Mouse (Mus musculus): ENCODE measurements around the gene Kbtbd4.
"Not testable (repeated sequence)": the region's sequence is repeated elsewhere in the genome, so short reads cannot be mapped to it uniquely, and the experiment has no call there.

Kbtbd4 gene

GRCm38 (mm10) chr2:90904076-90904855, at the start of gene Kbtbd4, which contains the start of gene Ndufs3:
Gene Kbtbd4 (plus strand): TSS chr2:90904740.
Gene Ndufs3 (minus strand): TSS chr2:90904827.
- peak; percentile 81 to 88 for DNase-seq (ENCODE audit: low spot score in 2 of 2)

GRCm38 (mm10) chr2:90861486-90861885, 43.1 kb upstream of the Kbtbd4 start:
- DNase-seq (ENCODE audit: low spot score in 2 of 2), result no peak

GRCm38 (mm10) chr2:90864184-90864583, 40.4 kb upstream of the Kbtbd4 start:
- no peak for DNase-seq (ENCODE audit: low spot score in 2 of 2)

DNA sequence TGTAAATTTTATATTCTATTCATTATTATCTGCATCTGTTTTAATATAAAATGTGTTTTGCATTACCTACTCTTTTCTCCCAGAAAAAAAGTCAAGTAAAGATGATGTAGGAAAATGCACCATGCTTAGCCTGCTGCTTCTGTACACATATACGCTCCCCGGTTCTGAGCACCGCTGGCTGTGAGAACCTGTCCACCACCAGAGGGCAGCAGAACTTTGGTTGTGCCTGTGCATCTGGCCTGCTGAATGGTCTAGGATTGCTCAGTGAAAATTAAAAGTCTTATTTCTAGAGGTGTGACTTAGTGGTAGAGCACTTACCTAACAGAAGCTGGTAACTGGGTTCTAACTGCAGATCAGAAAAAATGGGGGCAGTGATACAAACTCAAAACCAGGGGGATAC, 38.0 kb upstream of the Kbtbd4 start:
- peak; percentile 62 to 66 for DNase-seq (ENCODE audit: low spot score in 2 of 2)

GRCm38 (mm10) chr2:90870136-90870601, 34.4 kb upstream of the Kbtbd4 start:
- DNase-seq (ENCODE audit: low spot score in 2 of 2), result no peak

DNA sequence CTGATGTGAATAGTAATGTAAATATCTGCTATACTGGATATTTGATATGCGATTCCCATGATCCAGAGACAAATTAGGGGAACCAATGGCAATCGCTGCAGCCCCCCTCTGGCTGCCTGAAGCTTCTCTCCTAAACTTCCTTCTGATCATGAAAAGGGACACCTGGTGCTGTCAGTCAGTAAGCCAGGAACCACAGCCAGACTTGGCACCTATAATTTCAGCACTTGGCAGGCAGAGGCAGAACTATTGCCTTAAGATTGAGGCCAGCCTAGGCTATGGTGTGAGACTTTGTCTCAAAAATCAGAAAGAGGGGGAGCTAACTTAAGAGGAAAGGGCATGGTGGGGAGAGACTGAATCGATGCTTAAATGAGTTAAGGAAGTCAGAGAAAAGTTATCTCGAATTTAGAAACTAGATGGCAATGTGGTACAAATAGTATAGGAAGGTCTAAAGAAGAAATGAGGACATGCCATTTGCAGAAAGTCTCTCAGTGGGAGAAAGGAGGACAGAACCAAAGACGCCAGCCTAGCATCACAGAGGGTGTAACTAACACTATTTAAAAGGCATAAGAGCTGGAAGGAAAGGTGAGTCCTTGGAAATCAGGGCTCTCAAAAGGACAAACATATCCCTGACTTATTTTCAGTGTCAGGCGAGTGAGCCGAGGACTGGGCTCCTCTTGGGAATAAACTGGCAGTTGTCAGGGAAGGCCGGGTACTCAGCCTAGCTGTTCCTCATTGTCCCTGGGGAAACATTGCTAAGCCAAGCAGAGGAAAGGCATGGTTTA, 33.2 kb upstream of the Kbtbd4 start:
- DNase-seq (ENCODE audit: low spot score in 2 of 2), result no peak

GRCm38 (mm10) chr2:90874025-90874424, 30.5 kb upstream of the Kbtbd4 start:
- no peak for DNase-seq (ENCODE audit: low spot score in 2 of 2)

DNA sequence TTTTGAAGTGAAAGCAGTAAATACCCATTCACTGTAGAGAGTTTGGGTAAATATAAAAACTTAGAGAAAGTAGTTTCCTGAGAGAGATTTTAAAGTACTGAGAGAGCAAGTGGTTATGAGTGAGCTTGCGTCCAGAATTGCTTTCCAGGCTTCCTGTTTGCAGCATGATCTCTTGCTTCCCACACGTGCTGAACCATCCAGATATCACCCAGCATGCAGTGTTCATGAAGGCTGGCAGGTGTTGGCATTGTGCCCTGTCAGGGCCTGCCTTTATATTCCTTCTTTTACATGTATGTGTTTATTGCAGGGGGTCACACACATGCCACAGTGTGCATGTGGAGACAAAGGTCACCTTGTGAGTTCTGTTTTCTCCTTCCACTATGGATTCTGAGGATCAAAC, 29.3 kb upstream of the Kbtbd4 start:
- no peak for DNase-seq (ENCODE audit: low spot score in 2 of 2)

GRCm38 (mm10) chr2:90877584-90878259, 26.8 kb upstream of the Kbtbd4 start:
- no peak for DNase-seq (ENCODE audit: low spot score in 2 of 2)

- no peak for DNase-seq (ENCODE audit: low spot score in 2 of 2)
Observed at GRCm38 (mm10) chr2:90879419-90879818, 25.1 kb upstream of the Kbtbd4 start.

DNA sequence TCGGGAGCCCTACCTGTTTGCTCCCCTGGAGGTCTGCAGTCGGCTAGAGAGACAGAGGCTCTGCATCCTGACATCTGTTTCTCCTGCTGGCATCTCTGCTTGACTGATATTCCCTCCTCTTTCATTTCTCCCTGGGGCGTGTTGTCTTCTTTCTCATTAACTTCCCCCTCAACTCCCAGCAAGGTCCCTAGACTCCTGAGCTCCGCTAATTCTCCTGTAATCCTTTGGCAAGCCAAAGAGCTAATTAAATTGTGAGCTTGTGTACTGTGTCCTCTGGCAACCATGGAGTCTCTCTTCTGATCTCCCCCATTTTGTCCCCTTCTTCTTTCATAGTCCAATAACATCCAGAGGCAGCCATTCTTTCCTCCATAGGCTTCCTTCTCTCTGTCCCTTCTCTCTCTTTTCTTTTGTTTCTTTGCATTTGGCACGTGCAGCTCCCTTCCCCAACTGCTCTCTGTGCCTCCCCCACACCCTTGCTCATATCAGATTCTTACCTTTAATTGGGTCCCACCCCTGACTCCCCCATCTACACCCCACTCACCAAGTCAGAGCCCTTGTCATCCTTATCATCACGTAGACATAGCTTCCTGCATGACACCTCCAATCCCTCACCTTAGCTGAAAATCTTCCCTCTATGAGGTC, 24.3 kb upstream of the Kbtbd4 start:
- no peak for DNase-seq (ENCODE audit: low spot score in 2 of 2)

DNA sequence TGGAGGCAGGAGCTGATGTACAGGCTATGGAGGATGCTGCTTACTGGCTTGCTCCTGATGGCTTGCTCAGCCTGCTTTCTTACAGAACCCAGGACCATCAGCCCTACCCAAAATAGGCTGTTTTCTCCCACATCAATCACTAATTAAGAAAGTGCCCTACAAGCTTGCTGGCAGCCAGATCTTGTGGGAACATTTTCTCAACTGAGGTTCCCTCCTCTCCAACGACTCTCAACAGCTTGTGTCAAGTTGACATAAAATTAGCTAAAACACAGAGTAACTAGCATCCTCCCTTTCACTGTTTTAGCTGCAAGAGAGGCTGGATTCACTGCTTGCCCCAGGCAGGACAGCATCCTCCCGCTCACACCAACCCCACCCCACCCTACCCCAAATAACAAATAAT, 22.7 kb upstream of the Kbtbd4 start:
- DNase-seq (ENCODE audit: low spot score in 2 of 2), result no peak

GRCm38 (mm10) chr2:90885218-90886041, 19.1 kb upstream of the Kbtbd4 start, which contains the start of gene C1qtnf4:
Gene C1qtnf4 (plus strand): TSS chr2:90885860.
- peak in 1 of 2 experiments; percentile 13 for DNase-seq (ENCODE audit: low spot score in 2 of 2)

DNA sequence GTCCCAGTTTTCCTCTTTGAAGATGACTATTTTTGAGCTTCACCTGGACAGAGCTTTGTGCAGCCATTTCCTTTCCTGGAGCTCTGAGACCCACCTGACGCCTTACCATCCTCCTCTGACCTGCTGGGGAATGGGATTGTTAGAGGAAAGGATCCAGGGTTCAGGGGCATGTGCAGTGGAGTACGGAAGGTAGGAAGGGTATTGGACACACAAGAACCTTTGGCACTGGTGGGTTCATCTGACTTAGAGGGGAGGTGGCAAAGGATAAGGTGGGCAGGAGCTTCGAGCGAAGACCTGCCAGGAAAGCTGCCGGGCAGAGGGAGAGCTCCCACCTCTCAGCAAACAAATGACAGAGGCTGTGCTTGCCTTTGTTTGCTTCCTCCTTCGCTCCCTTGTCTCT, 18.1 kb upstream of the Kbtbd4 start:
- no peak for DNase-seq (ENCODE audit: low spot score in 2 of 2)

DNA sequence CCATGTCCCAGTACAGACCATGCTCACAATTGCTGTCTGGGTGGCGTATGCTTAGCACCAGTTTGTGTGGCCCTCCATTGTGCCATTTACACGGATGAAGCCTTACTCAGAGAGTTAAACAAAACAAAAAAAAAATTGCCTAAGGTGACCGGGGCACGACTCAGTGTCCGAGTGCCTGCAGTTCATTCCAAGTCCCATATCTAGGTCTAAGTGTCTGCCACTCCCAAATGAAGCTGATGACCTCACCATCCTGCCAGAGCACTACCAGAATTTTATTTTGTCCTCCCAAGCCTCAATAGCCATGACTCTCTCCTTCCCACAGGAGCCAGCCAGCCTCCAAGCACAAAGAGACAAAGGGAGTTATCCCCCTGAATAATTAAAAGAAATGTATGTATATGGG, 16.9 kb upstream of the Kbtbd4 start:
- no peak for DNase-seq (ENCODE audit: low spot score in 2 of 2)

- peak in 1 of 2 experiments; percentile 54 for DNase-seq (ENCODE audit: low spot score in 2 of 2)
Observed at GRCm38 (mm10) chr2:90889550-90890548, 14.7 kb upstream of the Kbtbd4 start.

DNA sequence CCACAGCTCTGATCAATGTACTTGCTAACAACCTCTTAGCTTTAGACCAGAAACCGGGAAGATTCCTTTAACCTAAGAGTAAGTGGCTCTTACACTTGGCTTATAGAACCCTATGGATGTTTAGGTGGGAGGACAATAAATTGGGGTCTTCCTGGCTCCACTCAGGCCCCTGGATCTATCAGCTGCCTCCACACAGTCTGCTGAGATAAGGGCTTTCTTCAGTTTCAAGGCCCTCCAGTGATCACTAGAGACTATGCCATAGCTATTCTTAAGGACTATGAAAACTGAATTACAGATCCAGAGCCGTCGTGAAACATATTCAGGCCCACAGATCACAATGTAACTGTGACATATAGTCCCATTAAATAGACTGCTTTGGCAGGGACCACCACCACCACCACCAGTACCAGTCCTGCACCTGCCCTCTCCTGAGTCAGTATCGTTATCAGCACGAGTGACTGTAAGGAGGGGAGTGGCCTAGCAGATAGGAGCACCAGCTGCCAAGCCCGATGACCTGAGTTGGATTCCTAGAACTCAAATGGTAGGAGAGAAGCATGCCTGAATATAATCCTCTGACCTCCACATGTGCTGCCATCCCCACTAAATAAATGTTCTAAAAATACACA, 10.8 kb upstream of the Kbtbd4 start:
- no peak for DNase-seq (ENCODE audit: low spot score in 2 of 2)

DNA sequence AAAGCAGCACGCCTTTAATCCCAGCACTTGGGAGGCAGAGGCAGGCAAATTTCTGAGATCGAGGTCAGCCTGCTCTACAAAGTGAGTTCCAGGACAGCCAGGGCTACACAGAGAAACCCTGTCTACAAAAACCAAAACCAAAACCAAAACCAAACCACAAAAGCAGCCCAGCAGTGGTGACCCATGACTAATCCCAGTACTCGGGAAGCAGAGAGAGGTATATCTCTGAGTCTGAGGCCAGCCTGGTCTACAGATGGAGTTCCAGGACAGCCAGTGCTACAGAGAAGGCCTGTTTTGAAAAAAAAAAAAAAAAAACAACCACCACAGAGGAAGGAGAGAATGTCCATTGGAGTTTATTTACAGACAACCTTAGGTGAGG, 10.3 kb upstream of the Kbtbd4 start:
- not testable (repeated sequence) for DNase-seq (ENCODE audit: low spot score in 2 of 2)

- no peak for DNase-seq (ENCODE audit: low spot score in 2 of 2)
Observed at GRCm38 (mm10) chr2:90903398-90903797, 1.1 kb upstream of the Kbtbd4 start.
